Mouse (Mus musculus) E14TG2a.4 (cell line): ENCODE results near the gene Tescl.

ENCODE experiments used
- CTCF ChIP-seq: conservative IDR thresholded peaks from 2 replicates; pipeline ENCODE4 v1.5.1; 2014; ENCODE audit warnings: low read length
- NANOG ChIP-seq: IDR thresholded peaks from 2 replicates; pipeline ENCODE4 v1.6.1; 2014; ENCODE audit warnings: borderline replicate concordance, low read length, mixed read lengths
- POU5F1 ChIP-seq: IDR thresholded peaks from 2 replicates; pipeline ENCODE4 v1.6.1; 2014; ENCODE audit warnings: low read length, borderline replicate concordance

DNA sequence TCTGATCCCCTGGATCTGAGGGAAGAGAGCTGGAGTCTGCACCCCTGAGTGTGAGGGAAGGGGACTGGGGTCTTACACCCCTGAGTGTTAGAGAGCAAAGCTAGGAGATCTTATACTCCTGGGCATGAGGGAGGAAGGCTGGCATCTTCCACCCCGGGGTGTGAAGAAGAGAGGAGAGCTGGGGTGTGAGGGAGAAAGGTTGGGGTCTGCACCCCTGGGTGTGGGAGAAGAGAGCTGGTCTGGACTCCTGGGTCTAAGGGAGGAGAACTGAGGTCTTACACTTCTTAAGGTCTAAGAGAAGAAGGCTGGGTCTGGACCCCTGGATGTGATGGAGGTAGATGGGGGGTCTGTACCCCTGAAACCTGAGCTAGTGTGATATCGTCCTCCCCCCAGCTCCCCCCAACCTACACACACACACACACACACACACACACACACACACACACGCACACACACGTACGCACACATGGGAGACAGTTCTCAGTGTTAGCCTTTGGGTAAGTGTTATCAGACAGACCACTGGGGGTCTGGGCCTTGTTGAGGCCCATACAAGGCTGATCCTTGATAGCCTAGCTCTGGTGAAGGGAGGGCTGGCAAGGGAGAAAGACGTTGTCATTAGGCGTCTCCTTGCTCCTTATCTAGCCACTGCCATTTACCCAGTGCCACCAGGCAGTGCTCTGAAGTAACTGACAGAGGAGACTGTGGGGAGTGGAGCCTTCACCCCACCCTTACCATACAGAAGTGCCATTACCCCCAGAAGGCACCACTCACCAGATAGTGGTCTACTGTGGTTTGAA lies 37.5 kb upstream of the Tescl start:
- TF ChIP-seq CTCF, result no peak
- TF ChIP-seq NANOG, result no peak
- no peak for TF ChIP-seq POU5F1
